Mouse (Mus musculus) forebrain, embryonic 16.5 days (tissue): Measurements from ENCODE around the gene Dlgap1. TPM values are rescaled to one million over a fixed set of nuclear protein-coding genes. Genes with fewer than 3 reads are reported as not detected.

Source experiments
- ATAC-seq: fragments of 200-750 bp; cut with Nextera tagmentation; 2 replicates; pipeline ENCODE4 v1.8.0; 2017; ENCODE audit warnings: mild to moderate bottlenecking, moderate library complexity
- H3K27ac ChIP-seq: fragments of 300-500 bp; sonication (generic); 2 replicates; pipeline ENCODE4 v1.5.1; 2014; ENCODE audit warnings: low read length, control low read depth
- H3K27me3 ChIP-seq: fragments of 300-500 bp; sonication (generic); replicated peaks from 2 replicates; pipeline ENCODE4 v1.6.1; 2014; ENCODE audit warnings: low read length; ENCODE audit not compliant: control insufficient read depth, insufficient read depth
- H3K36me3 ChIP-seq: fragments of 300-500 bp; sonication (generic); 2 replicates; pipeline ENCODE4 v1.6.1; 2014; ENCODE audit not compliant: control insufficient read depth, insufficient read depth
- H3K4me1 ChIP-seq: fragments of 300-500 bp; sonication (generic); replicated peaks from 2 replicates; pipeline ENCODE4 v1.6.1; 2014; ENCODE audit warnings: low read length; ENCODE audit not compliant: control insufficient read depth, insufficient read depth
- H3K4me2 ChIP-seq: fragments of 300-500 bp; sonication (generic); 2 replicates; pipeline ENCODE4 v1.6.1; 2014; ENCODE audit warnings: mild to moderate bottlenecking, low read length, control low read depth
- H3K4me3 ChIP-seq: fragments of 300-500 bp; sonication (generic); replicated peaks from 2 replicates; pipeline ENCODE4 v1.5.1; 2014; ENCODE audit warnings: mild to moderate bottlenecking, low read length, control low read depth
- H3K9ac ChIP-seq: fragments of 300-500 bp; sonication (generic); replicated peaks from 2 replicates; pipeline ENCODE4 v1.6.1; 2014; ENCODE audit warnings: low read depth, low read length, control low read depth
- H3K9me3 ChIP-seq: fragments of 300-500 bp; sonication (generic); 2 replicates; pipeline ENCODE4 v1.6.1; 2016; ENCODE audit warnings: low read length; ENCODE audit not compliant: control insufficient read depth
- WGBS: fragments of 180-500 bp; shearing (Covaris S2); extraction: QIAGEN DNeasy Blood & Tissue Kit; methylation state at CpG from one replicate; pipeline ENCODE4 v1.1.7; 2014; 5-methylcytosine and 5-hydroxymethylcytosine counted together
- polyA plus RNA-seq: library from polyadenylated mRNA; unstranded; fragments of >200 nt; fragmentation: Nextera tagmentation; extraction: Ambion mirVana; gene quantifications from 2 replicates; pipeline ENCODE4 v1.2.1, GENCODE M21; 2015

Gene Dlgap1
- polyA plus RNA-seq, 1 experiment from 2014 or later, result 47.2 TPM

- H3K27ac ChIP-seq, result no peak overlapping the region
- H3K4me3 ChIP-seq, result no peak overlapping the region
- WGBS, result 61% methylated on average over 22 of the region's 22 CpGs
- no peak overlapping the region for H3K4me2 ChIP-seq
- H3K9me3 ChIP-seq, result no peaks in the 10 kb centered on the region
- ATAC-seq, result peak; percentile 64
- no peaks in the 10 kb centered on the region for H3K4me1 ChIP-seq
- H3K36me3 ChIP-seq, result no peaks in the 10 kb centered on the region
- H3K27me3 ChIP-seq, result no peaks in the 10 kb centered on the region
- no peak overlapping the region for H3K9ac ChIP-seq
Measured at GRCm38 (mm10) chr17:70308364-70309231, 339.7 kb downstream of the Dlgap1 start.

- no peaks in the 10 kb centered on the region for H3K36me3 ChIP-seq
- H3K4me1 ChIP-seq, result no peaks in the 10 kb centered on the region
- WGBS, result 75% methylated on average over 5 of the region's 5 CpGs
- no peaks in the 10 kb centered on the region for H3K27me3 ChIP-seq
- no peak overlapping the region for H3K9ac ChIP-seq
- no peaks in the 10 kb centered on the region for H3K9me3 ChIP-seq
- no peak for ATAC-seq
- no peak overlapping the region for H3K4me3 ChIP-seq
- no peak overlapping the region for H3K4me2 ChIP-seq
- H3K27ac ChIP-seq, result no peak overlapping the region
Measured at GRCm38 (mm10) chr17:70316327-70316726, 347.5 kb downstream of the Dlgap1 start.

GRCm38 (mm10) chr17:70317779-70318178 lies 348.9 kb downstream of the Dlgap1 start:
- no peak overlapping the region for H3K4me3 ChIP-seq
- 91% methylated on average over 7 of the region's 7 CpGs for WGBS
- H3K4me2 ChIP-seq, result no peak overlapping the region
- no peaks in the 10 kb centered on the region for H3K4me1 ChIP-seq
- no peaks in the 10 kb centered on the region for H3K36me3 ChIP-seq
- H3K27me3 ChIP-seq, result no peaks in the 10 kb centered on the region
- no peak overlapping the region for H3K27ac ChIP-seq
- H3K9ac ChIP-seq, result no peak overlapping the region
- ATAC-seq, result no peak
- H3K9me3 ChIP-seq, result no peaks in the 10 kb centered on the region

- H3K9ac ChIP-seq, result no peak overlapping the region
- no peaks in the 10 kb centered on the region for H3K27me3 ChIP-seq
- no peak overlapping the region for H3K4me3 ChIP-seq
- H3K4me1 ChIP-seq, result no peaks in the 10 kb centered on the region
- H3K27ac ChIP-seq, result no peak overlapping the region; the same call in 1 of the 2 replicates
- no peak for ATAC-seq
- WGBS, result 88% methylated on average over 6 of the region's 6 CpGs
- no peak overlapping the region for H3K4me2 ChIP-seq
- H3K36me3 ChIP-seq, result no peaks in the 10 kb centered on the region
- no peaks in the 10 kb centered on the region for H3K9me3 ChIP-seq
Measured at GRCm38 (mm10) chr17:70321976-70322375, 353.1 kb downstream of the Dlgap1 start.

GRCm38 (mm10) chr17:70333440-70333839 lies 364.6 kb downstream of the Dlgap1 start:
- ATAC-seq, result no peak
- no peak overlapping the region for H3K27ac ChIP-seq
- no peak overlapping the region for H3K4me2 ChIP-seq
- no peaks in the 10 kb centered on the region for H3K9me3 ChIP-seq
- no peak overlapping the region for H3K4me3 ChIP-seq
- H3K9ac ChIP-seq, result no peak overlapping the region
- WGBS, result 86% methylated on average over 6 of the region's 6 CpGs
- H3K27me3 ChIP-seq, result no peaks in the 10 kb centered on the region
- H3K4me1 ChIP-seq, result no peaks in the 10 kb centered on the region
- H3K36me3 ChIP-seq, result no peaks in the 10 kb centered on the region

- Histone ChIP-seq H3K9me3 (no peaks in the 10 kb centered on the region), H3K4me2 (no peak overlapping the region), H3K27me3 (no peaks in the 10 kb centered on the region), H3K4me3 (no peak overlapping the region), H3K36me3 (no peaks in the 10 kb centered on the region), H3K9ac (no peak overlapping the region), H3K27ac (no peak overlapping the region), H3K4me1 (no peaks in the 10 kb centered on the region)
- WGBS, result 57% methylated on average over 3 of the region's 3 CpGs
- no peak for ATAC-seq
Measured at GRCm38 (mm10) chr17:70334171-70334570, 365.3 kb downstream of the Dlgap1 start.

GRCm38 (mm10) chr17:70339821-70340220 lies 370.9 kb downstream of the Dlgap1 start:
- Histone ChIP-seq H3K9me3 (no peaks in the 10 kb centered on the region), H3K9ac (no peak overlapping the region), H3K27ac (no peak overlapping the region), H3K4me2 (no peak overlapping the region), H3K36me3 (no peaks in the 10 kb centered on the region), H3K4me3 (no peak overlapping the region), H3K4me1 (no peaks in the 10 kb centered on the region), H3K27me3 (no peaks in the 10 kb centered on the region)
- WGBS, result 92% methylated on average over 7 of the region's 7 CpGs
- ATAC-seq, result no peak

GRCm38 (mm10) chr17:70341230-70341629 lies 372.4 kb downstream of the Dlgap1 start:
- 70% methylated on average over 8 of the region's 8 CpGs for WGBS
- H3K36me3 ChIP-seq, result no peaks in the 10 kb centered on the region
- H3K27ac ChIP-seq, result no peak overlapping the region
- ATAC-seq, result no peak
- H3K4me3 ChIP-seq, result no peak overlapping the region
- no peaks in the 10 kb centered on the region for H3K9me3 ChIP-seq
- H3K4me2 ChIP-seq, result no peak overlapping the region
- H3K27me3 ChIP-seq, result no peaks in the 10 kb centered on the region
- no peaks in the 10 kb centered on the region for H3K4me1 ChIP-seq
- no peak overlapping the region for H3K9ac ChIP-seq

GRCm38 (mm10) chr17:70341920-70342319 lies 373.0 kb downstream of the Dlgap1 start:
- no peak overlapping the region for H3K27ac ChIP-seq
- H3K27me3 ChIP-seq, result no peaks in the 10 kb centered on the region
- H3K9me3 ChIP-seq, result no peaks in the 10 kb centered on the region
- WGBS, result 78% methylated on average over 6 of the region's 6 CpGs
- no peak overlapping the region for H3K4me3 ChIP-seq
- no peaks in the 10 kb centered on the region for H3K4me1 ChIP-seq
- no peaks in the 10 kb centered on the region for H3K36me3 ChIP-seq
- H3K9ac ChIP-seq, result no peak overlapping the region
- peak; percentile 70 for ATAC-seq
- H3K4me2 ChIP-seq, result no peak overlapping the region
